Mouse (Mus musculus): Measurements from ENCODE around the gene Rfx8. TPM values are rescaled to one million over a fixed set of nuclear protein-coding genes. Genes with fewer than 3 reads are reported as not detected.

Rfx8 gene
- total and polyA plus RNA-seq, 2 experiments from 2014 or later = 0.28 to 0.66 TPM

DNA sequence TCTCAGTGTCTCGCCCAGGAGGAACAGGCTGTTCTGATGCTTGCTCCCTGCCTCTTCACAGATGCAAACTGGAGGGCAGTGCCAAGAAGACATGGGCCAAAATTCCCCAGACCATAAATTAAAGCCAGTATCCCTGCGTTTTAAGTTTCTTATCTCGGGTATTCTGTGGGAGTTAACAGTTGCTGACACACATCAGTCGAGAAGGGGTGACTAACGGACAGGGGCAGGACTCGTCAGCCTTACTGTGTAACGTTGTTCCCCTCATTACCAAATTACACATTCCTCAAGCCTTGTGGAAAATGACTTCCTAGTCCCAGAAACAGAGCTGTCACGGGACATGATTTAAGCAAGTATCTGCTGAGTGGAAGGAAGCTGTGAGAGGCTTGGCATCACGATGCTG lies 33.5 kb downstream of the Rfx8 start:
- WGBS = 78% methylated on average over 9 of the region's 9 CpGs

DNA sequence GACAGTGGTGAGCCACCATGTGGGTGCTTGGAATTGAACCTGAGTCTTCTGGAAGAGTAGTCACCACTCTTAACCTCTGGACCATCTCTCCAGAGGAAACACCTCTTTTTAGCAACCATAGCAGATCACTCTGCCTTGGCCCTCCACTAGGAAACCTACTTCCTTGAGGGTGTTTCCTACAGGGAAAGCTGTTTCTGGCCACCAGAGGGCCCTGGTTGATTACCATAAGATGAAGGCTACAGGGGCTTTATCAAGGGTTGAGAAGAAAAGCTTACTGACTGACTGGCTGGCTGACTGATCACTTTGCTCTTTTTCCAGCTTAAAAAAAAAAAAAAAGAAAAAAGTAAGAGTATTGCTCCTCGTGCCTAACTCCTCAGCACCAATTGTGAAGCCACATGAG lies 35.0 kb downstream of the Rfx8 start:
- Histone ChIP-seq H3K27me3 (ENCODE audit: insufficient read depth, low read length) (no peaks in the 10 kb centered on the region), H3K4me3 (ENCODE audit: low read depth, low read length) (no peak overlapping the region), H3K9me3 (ENCODE audit: low read length) (no peaks in the 10 kb centered on the region), H3K4me2 (ENCODE audit: low read depth, low read length, poor library complexity, severe bottlenecking) (no peak overlapping the region), H3K9ac (replicated peaks; ENCODE audit: low read length, poor library complexity, severe bottlenecking) (no peak overlapping the region), H3K36me3 (ENCODE audit: insufficient read depth, low read length) (no peaks in the 10 kb centered on the region), H3K4me1 (ENCODE audit: insufficient read depth, low read length) (no peaks in the 10 kb centered on the region), H3K27ac (ENCODE audit: low read depth, low read length) (no peak overlapping the region)
- WGBS = 4% methylated on average over 1 of the region's 1 CpGs
- DNase-seq (ENCODE audit: low spot score) = peak; percentile 89
- peak; percentile 50; the same call in 1 of the 2 replicates for ATAC-seq (ENCODE audit: low FRiP score)
- TF ChIP-seq CTCF (IDR thresholded peaks at IDR 0.05) = peak; percentile 84

More for the DNA sequence above, 33.5 kb downstream of the Rfx8 start:
- Histone ChIP-seq H3K9ac (replicated peaks; ENCODE audit: low read length, poor library complexity, severe bottlenecking) (no peak overlapping the region), H3K36me3 (ENCODE audit: insufficient read depth, low read length) (no peaks in the 10 kb centered on the region), H3K27ac (ENCODE audit: low read depth, low read length) (no peak overlapping the region), H3K4me3 (ENCODE audit: low read depth, low read length) (no peak overlapping the region), H3K4me2 (ENCODE audit: low read depth, low read length, poor library complexity, severe bottlenecking) (no peak overlapping the region), H3K27me3 (ENCODE audit: insufficient read depth, low read length) (no peaks in the 10 kb centered on the region), H3K9me3 (ENCODE audit: low read length) (no peaks in the 10 kb centered on the region), H3K4me1 (ENCODE audit: insufficient read depth, low read length) (no peaks in the 10 kb centered on the region)
- DNase-seq (ENCODE audit: low spot score) (no peak), ATAC-seq (ENCODE audit: low FRiP score) (no peak)
- TF ChIP-seq CTCF (IDR thresholded peaks at IDR 0.05) = no peak

DNA sequence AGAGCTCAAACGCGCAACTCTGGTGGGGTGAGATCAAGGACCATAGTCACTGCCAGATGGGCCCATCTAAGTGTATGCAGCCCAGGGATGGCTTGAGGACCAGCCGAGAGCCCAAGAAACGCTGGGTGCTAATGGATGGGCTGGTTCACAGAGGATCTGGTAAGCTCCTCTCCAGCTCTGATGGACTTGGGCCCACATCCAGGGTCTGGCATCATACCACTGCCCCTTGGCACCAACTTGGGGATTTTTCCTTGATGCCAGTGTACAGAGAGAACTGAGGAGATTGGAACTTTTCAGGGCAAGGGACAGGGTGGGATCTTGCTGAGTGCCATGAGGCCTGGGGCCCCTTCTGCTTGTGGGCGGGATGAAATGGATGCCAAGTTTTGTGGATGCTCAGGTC lies 39.2 kb downstream of the Rfx8 start:
- Histone ChIP-seq H3K4me1 (ENCODE audit: insufficient read depth, low read length) (no peaks in the 10 kb centered on the region), H3K27me3 (ENCODE audit: insufficient read depth, low read length) (no peaks in the 10 kb centered on the region), H3K9ac (replicated peaks; ENCODE audit: low read length, poor library complexity, severe bottlenecking) (no peak overlapping the region), H3K27ac (ENCODE audit: low read depth, low read length) (no peak overlapping the region), H3K4me3 (ENCODE audit: low read depth, low read length) (no peak overlapping the region), H3K9me3 (ENCODE audit: low read length) (no peaks in the 10 kb centered on the region), H3K4me2 (ENCODE audit: low read depth, low read length, poor library complexity, severe bottlenecking) (no peak overlapping the region), H3K36me3 (ENCODE audit: insufficient read depth, low read length) (no peaks in the 10 kb centered on the region)
- no peak for ATAC-seq (ENCODE audit: low FRiP score)
- no peak for DNase-seq (ENCODE audit: low spot score)
- TF ChIP-seq CTCF (IDR thresholded peaks at IDR 0.05) = no peak
- WGBS = 94% methylated on average over 5 of the region's 5 CpGs

DNA sequence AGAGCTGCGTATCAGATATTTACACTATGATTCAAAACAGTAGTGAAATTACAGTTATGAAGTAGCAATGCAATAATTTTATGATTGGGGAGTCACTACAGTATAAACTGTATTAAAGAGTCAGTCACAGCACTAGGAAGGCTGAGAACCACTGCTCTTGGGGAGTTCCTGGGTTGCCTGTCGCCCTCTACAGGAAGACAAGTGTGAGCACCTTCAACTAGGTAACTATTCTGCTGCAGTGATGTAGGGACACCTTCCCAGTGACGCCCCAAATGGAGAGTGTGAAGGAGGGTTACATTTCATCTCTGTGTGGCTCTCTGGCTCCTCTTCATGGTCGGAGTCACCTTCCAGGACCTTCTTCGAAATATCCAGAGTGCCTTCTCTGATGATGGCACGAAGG lies 40.3 kb downstream of the Rfx8 start:
- 68% methylated on average over 6 of the region's 6 CpGs for WGBS
- TF ChIP-seq CTCF (IDR thresholded peaks at IDR 0.05) = peak; percentile 34
- no peak for DNase-seq (ENCODE audit: low spot score)

DNA sequence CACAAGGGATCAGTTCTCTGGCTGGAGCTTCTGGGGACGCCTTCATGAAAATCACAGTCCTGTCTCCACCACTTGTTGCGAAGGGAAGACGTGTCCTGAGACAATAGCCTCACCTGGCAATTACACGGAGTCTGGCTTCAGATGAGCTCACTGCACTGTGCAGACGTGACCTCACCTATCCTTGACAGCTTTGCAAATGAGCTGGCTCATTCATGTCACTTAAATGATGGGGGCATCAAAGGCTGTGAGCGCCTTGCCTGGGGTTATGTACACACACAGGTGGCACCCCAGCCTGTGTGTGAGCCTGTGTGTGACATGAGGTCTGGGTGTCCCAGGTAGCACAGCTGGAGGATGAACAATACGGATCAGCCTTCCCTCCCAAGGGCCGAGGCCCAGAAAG lies 41.9 kb downstream of the Rfx8 start:
- 72% methylated on average over 8 of the region's 8 CpGs for WGBS
- H3K27ac ChIP-seq (ENCODE audit: low read depth, low read length) = no peak overlapping the region
- TF ChIP-seq CTCF (IDR thresholded peaks at IDR 0.05) = no peak
- no peaks in the 10 kb centered on the region for H3K4me1 ChIP-seq (ENCODE audit: insufficient read depth, low read length)
- H3K27me3 ChIP-seq (ENCODE audit: insufficient read depth, low read length) = no peaks in the 10 kb centered on the region
- DNase-seq (ENCODE audit: low spot score) (no peak), ATAC-seq (ENCODE audit: low FRiP score) (no peak)
- no peak overlapping the region for H3K4me2 ChIP-seq (ENCODE audit: low read depth, low read length, poor library complexity, severe bottlenecking)
- H3K4me3 ChIP-seq (ENCODE audit: low read depth, low read length) = no peak overlapping the region
- H3K36me3 ChIP-seq (ENCODE audit: insufficient read depth, low read length) = no peaks in the 10 kb centered on the region
- no peak overlapping the region for H3K9ac ChIP-seq (replicated peaks; ENCODE audit: low read length, poor library complexity, severe bottlenecking)
- no peaks in the 10 kb centered on the region for H3K9me3 ChIP-seq (ENCODE audit: low read length)

More for the DNA sequence above, 40.3 kb downstream of the Rfx8 start:
- ATAC-seq (ENCODE audit: low FRiP score) = no peak
- no peaks in the 10 kb centered on the region for H3K36me3 ChIP-seq (ENCODE audit: insufficient read depth, low read length)
- no peaks in the 10 kb centered on the region for H3K4me1 ChIP-seq (ENCODE audit: insufficient read depth, low read length)
- no peak overlapping the region for H3K27ac ChIP-seq (ENCODE audit: low read depth, low read length)
- no peaks in the 10 kb centered on the region for H3K27me3 ChIP-seq (ENCODE audit: insufficient read depth, low read length)
- H3K4me3 ChIP-seq (ENCODE audit: low read depth, low read length) = no peak overlapping the region
- H3K9ac ChIP-seq (replicated peaks; ENCODE audit: low read length, poor library complexity, severe bottlenecking) = no peak overlapping the region
- no peak overlapping the region for H3K4me2 ChIP-seq (ENCODE audit: low read depth, low read length, poor library complexity, severe bottlenecking)
- H3K9me3 ChIP-seq (ENCODE audit: low read length) = no peaks in the 10 kb centered on the region

DNA sequence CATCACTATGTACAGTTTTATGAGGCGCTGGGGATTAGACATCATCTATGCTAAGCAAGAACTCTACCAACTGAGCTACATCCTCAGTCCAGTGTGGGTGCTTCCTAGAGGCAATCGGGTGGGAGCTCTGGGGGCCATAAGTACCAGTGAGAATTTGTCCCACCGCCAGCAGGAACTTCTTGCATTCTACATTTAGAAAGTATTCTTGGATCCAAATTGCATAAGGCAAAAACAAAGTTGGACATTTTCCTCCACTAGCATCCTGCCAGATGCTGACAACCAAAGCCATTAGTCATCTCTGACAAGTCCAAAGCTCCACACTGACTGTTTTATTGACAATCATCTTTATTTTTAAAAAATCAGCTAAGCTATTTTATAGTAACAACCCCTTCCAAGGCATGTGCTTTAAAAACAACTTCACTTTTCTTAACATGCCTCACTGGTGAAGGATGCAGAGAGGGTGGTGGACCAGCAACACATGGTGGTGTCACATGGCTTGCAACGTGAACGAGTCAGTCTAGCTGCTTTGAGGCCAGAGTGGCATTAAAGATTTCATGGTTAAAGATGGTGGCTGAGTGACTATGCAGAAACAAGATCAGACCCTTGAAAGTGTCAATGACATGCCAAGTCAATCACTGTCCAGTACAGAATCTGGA lies 44.4 kb downstream of the Rfx8 start:
- Histone ChIP-seq H3K9me3 (ENCODE audit: low read length) (no peaks in the 10 kb centered on the region), H3K4me1 (ENCODE audit: insufficient read depth, low read length) (no peaks in the 10 kb centered on the region), H3K36me3 (ENCODE audit: insufficient read depth, low read length) (no peaks in the 10 kb centered on the region), H3K4me2 (ENCODE audit: low read depth, low read length, poor library complexity, severe bottlenecking) (no peak overlapping the region), H3K27ac (ENCODE audit: low read depth, low read length) (no peak overlapping the region), H3K4me3 (ENCODE audit: low read depth, low read length) (no peak overlapping the region), H3K9ac (replicated peaks; ENCODE audit: low read length, poor library complexity, severe bottlenecking) (no peak overlapping the region), H3K27me3 (ENCODE audit: insufficient read depth, low read length) (no peaks in the 10 kb centered on the region)
- ATAC-seq (ENCODE audit: low FRiP score) = no peak
- 93% methylated on average over 5 of the region's 5 CpGs for WGBS
- no peak for TF ChIP-seq CTCF (IDR thresholded peaks at IDR 0.05)
- DNase-seq (ENCODE audit: low spot score) = no peak

Measured in midbrain, postnatal 0 days (tissue).